Mouse (Mus musculus) neural tube, embryonic 12.5 days (tissue): ENCODE results near the gene Nrcam. TPM values are rescaled to one million over a fixed set of nuclear protein-coding genes. Genes with fewer than 3 reads are reported as not detected.
A peak's percentile ranks its signal among the peaks of the same experiment; 100 is the strongest.

Source experiments
- ATAC-seq: fragments of 200-750 bp; cut with Nextera tagmentation; 2 replicates; pipeline ENCODE4 v1.8.0; 2017; ENCODE audit warnings: low read depth, mild to moderate bottlenecking, moderate TSS enrichment, moderate library complexity; ENCODE audit not compliant: low FRiP score
- H3K27ac ChIP-seq: fragments of 300-500 bp; sonication (generic); 2 replicates; pipeline ENCODE4 v1.5.1; 2016
- H3K27me3 ChIP-seq: fragments of 300-500 bp; sonication (generic); replicated peaks from 2 replicates; pipeline ENCODE4 v1.6.1; 2016; ENCODE audit warnings: mild to moderate bottlenecking
- H3K36me3 ChIP-seq: fragments of 300-500 bp; sonication (generic); 2 replicates; pipeline ENCODE4 v1.6.1; 2016; ENCODE audit warnings: mild to moderate bottlenecking
- H3K4me1 ChIP-seq: fragments of 300-500 bp; sonication (generic); 2 replicates; pipeline ENCODE4 v1.6.1; 2016
- H3K4me2 ChIP-seq: fragments of 300-500 bp; sonication (generic); replicated peaks from 2 replicates; pipeline ENCODE4 v1.6.1; 2016; ENCODE audit warnings: mild to moderate bottlenecking
- H3K4me3 ChIP-seq: fragments of 300-500 bp; sonication (generic); 2 replicates; pipeline ENCODE4 v1.5.1; 2016
- H3K9ac ChIP-seq: fragments of 300-500 bp; sonication (generic); 2 replicates; pipeline ENCODE4 v1.6.1; 2016; ENCODE audit warnings: mild to moderate bottlenecking
- H3K9me3 ChIP-seq: fragments of 300-500 bp; sonication (generic); 2 replicates; pipeline ENCODE4 v1.6.1; 2016; ENCODE audit warnings: mild to moderate bottlenecking
- WGBS: fragments of 180-500 bp; shearing (Covaris S2); methylation state at CpG from one replicate; pipeline ENCODE4 v1.1.7; 2016; 5-methylcytosine and 5-hydroxymethylcytosine counted together
- polyA plus RNA-seq: library from polyadenylated mRNA; unstranded; fragments of >200 nt; fragmentation: Nextera tagmentation; extraction: Ambion mirVana; gene quantifications from 2 replicates; pipeline ENCODE4 v1.2.1, GENCODE M21; 2016

Gene Nrcam
- polyA plus RNA-seq, 1 experiment from 2014 or later: 117 TPM

DNA sequence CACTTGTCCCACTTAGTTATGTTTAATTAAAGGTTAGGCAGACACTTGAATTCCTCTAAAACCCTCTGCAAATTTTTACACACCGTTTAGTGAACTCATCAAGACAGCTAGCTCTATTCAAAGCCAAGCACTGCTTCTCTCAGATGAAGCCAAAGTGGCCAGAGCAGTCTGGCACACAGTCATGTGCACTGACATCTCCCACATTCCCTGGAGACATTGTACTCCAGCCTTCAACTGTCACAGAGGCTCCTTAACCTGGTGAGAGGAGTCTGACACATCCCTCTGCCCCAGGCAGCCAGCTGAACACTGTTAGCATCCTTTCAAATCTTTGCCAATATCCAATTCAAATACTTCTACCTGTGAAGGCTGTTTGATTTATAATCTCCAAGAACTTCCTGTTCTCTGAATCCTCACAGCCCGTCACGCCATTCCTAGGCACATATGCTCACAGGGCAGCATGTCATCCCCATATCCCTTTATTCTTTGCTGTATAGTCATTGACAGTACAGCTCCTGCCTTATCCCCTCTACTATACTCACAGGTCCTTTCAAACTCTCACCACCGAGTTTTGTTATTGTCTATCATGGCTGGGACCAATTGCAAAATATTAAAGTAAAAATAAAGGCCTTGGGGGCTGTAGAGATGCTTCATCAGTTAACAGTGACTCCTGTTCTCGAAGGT, 173.3 kb downstream of the Nrcam start:
- H3K4me2 ChIP-seq: no peak overlapping the region
- 72% methylated on average over 5 of the region's 5 CpGs for WGBS
- no peak for ATAC-seq

DNA sequence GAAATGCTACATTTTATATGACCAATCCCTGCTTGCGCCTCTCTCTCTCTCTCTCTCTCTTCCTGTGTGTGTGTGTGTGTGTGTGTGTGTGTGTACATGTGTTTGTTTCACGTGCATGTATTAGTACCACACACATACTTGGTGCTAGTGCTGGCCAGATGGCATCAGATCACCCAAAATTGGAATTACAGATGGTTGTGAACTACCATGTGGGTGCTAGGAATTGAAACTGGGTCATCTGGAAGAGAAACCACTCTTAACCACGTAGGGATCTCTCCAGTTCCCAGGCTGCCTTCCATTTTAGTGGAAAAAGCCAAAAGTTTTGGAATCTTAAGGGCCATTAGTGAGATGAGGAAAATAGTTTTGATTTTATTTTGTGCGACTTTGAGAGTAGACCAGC, 175.1 kb downstream of the Nrcam start:
- WGBS: 89% methylated on average over 4 of the region's 4 CpGs
- Histone ChIP-seq H3K36me3 (no peaks in the 10 kb centered on the region), H3K27ac (no peak overlapping the region), H3K4me2 (no peak overlapping the region), H3K9me3 (no peaks in the 10 kb centered on the region), H3K4me1 (peaks cover 6% of the 10 kb centered on the region), H3K27me3 (no peaks in the 10 kb centered on the region), H3K9ac (no peak overlapping the region), H3K4me3 (no peak overlapping the region)
- ATAC-seq: no peak

More for the DNA sequence above, 173.3 kb downstream of the Nrcam start:
- Histone ChIP-seq H3K27ac (no peak overlapping the region), H3K9ac (no peak overlapping the region), H3K27me3 (no peaks in the 10 kb centered on the region), H3K4me3 (no peak overlapping the region), H3K36me3 (no peaks in the 10 kb centered on the region), H3K4me1 (peaks cover 9% of the 10 kb centered on the region), H3K9me3 (no peaks in the 10 kb centered on the region)

DNA sequence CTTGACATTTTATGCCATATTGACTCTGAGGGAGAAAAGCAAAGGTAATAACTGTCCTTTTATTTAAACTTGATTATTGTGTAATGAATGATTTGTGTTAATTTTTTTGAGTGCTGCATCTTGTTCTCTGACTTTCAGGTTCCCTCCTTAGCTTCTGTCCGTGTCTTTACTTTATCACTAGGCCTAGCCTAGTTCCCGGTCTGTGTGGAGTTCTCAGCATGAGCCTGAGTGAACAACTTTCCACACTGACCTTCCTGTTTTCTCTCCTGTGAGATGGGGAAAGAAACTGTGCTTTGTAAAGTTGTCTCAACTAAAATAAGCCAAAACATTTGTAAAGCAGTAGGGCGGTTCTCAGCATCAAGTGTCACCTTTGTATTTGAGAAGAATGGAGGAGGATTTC, 179.9 kb downstream of the Nrcam start:
- H3K36me3 ChIP-seq: no peaks in the 10 kb centered on the region
- no peak overlapping the region for H3K4me3 ChIP-seq
- no peak overlapping the region for H3K9ac ChIP-seq
- H3K27me3 ChIP-seq: no peaks in the 10 kb centered on the region
- H3K4me2 ChIP-seq: no peak overlapping the region
- H3K4me1 ChIP-seq: no peaks in the 10 kb centered on the region
- no peak for ATAC-seq
- WGBS: 76% methylated on average over 3 of the region's 3 CpGs
- H3K9me3 ChIP-seq: no peaks in the 10 kb centered on the region
- H3K27ac ChIP-seq: no peak overlapping the region

DNA sequence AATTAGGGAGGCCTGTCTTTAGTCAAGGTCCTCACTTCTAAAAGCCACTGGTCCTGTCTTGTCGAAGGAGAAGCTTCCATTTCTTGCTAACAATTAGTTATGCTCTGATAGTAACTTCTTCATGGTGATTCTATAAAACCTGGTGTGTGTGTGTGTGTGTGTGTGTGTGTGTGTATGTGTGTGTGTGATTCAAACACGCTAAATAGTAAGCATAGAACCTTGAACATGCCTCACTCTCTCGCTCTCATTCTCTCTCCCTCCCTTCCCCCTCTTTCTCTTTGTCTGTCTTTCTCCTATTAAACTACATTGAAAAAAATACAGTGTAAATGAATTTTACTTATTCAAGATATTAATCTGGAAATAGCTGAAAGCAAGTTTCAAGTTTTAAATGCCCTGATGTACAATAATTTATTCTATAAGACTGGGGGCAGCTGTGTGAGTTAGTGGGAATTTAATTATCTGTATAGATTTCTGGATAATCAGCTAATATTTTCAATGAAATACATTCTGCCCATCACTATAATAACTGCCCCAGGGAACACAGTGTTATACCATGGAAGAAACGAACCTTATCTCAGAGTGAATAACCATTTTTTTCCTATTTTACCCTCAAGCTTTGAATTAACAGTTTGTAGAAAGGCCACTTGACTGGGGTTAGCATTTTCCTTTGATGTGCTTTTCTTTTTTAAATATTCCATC, 180.9 kb downstream of the Nrcam start:
- no peaks in the 10 kb centered on the region for H3K9me3 ChIP-seq
- no peaks in the 10 kb centered on the region for H3K36me3 ChIP-seq
- no peak overlapping the region for H3K4me3 ChIP-seq
- H3K27me3 ChIP-seq: no peaks in the 10 kb centered on the region
- 53% methylated on average over 4 of the region's 4 CpGs for WGBS
- no peak overlapping the region for H3K4me2 ChIP-seq
- no peak overlapping the region for H3K9ac ChIP-seq
- ATAC-seq: no peak
- H3K27ac ChIP-seq: no peak overlapping the region
- H3K4me1 ChIP-seq: no peaks in the 10 kb centered on the region

DNA sequence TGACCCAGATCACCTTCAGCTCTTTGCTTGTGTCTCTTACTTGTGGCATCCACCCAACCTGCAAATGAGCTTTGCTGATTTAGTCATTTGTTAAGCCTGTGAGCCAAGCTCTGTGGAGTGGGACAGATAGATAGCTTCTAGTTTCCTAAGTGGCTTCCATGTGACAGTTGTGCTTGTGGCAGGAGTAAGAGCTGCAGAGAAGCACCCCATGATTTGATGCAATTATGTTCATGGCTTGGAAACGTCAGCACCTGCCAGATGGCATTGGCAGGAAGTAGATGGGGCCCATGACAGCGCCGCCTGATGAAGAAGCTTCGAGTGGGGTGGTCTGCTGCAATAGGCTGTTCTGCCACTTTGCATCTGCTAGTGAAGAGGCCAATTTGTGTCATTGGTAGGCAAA, 186.4 kb downstream of the Nrcam start:
- H3K4me2 ChIP-seq: no peak overlapping the region
- no peak overlapping the region for H3K4me3 ChIP-seq
- 72% methylated on average over 4 of the region's 4 CpGs for WGBS
- H3K9ac ChIP-seq: no peak overlapping the region
- H3K36me3 ChIP-seq: no peaks in the 10 kb centered on the region
- no peaks in the 10 kb centered on the region; the same call in 1 of the 2 replicates for H3K4me1 ChIP-seq
- H3K27me3 ChIP-seq: no peaks in the 10 kb centered on the region
- no peaks in the 10 kb centered on the region for H3K9me3 ChIP-seq
- no peak for ATAC-seq
- H3K27ac ChIP-seq: no peak overlapping the region

DNA sequence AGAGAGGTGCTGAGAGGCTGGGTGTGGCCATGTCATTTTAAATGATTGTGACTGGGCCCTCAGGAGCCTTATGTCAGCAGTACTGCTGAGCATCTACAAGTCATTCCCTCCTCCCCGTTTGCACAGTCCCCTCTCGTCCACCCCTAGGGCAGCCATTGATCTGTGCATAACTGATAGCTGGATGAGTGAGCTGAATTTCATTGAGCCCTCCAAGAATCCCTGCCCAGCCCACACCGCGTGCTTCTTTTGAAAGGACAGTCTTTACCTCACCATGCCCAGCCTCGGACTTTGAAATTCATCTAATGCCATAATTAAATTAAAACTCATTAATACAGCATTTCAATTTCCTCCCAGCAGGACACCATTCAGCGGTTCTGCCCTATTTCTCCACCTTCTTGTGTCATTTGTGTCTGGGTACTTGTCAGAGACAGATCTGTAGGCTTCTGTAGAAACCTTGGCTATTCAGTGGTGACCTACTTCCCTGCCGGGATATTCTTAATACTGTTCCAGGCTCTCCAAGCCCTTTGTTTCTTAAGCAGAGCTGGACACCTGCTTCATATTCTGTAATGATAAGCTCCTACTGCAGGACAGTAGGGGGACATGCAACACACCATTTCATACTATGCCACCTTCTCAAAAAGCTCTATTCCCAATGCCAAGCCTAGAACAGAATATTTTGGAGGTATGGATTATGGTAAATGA, 190.9 kb downstream of the Nrcam start:
- Histone ChIP-seq H3K27me3 (no peaks in the 10 kb centered on the region), H3K9ac (no peak overlapping the region), H3K4me1 (no peaks in the 10 kb centered on the region; the same call in 1 of the 2 replicates), H3K27ac (no peak overlapping the region), H3K36me3 (no peaks in the 10 kb centered on the region), H3K4me2 (no peak overlapping the region), H3K9me3 (no peaks in the 10 kb centered on the region), H3K4me3 (no peak overlapping the region)
- WGBS: 39% methylated on average over 7 of the region's 7 CpGs
- 0 out of 2 replicates have a peak, but pooled peaks have one; percentile 53 for ATAC-seq

DNA sequence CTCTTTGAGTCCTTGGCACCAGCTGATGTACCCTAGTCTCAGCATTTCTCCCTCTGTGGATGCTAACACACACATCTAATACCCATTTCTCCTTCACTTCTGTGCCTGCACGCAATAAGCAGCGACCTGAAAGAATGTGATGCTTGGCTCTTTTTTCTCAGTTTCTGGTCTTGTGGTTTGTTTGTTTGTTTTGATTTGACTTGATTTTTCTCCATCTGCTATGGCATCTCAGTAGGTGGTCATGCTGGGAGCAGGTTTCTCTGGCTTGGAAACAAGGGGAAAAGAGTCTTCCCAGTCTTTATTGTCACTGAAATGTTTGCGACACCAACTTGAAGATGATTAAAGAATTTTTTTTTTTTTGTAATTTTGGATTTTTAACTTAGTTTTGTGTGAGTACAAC, 192.8 kb downstream of the Nrcam start:
- no peak for ATAC-seq
- no peak overlapping the region for H3K9ac ChIP-seq
- 91% methylated on average over 3 of the region's 3 CpGs for WGBS
- no peak overlapping the region for H3K4me2 ChIP-seq
- H3K4me1 ChIP-seq: no peaks in the 10 kb centered on the region; the same call in 1 of the 2 replicates
- no peaks in the 10 kb centered on the region for H3K9me3 ChIP-seq
- H3K4me3 ChIP-seq: no peak overlapping the region
- no peaks in the 10 kb centered on the region for H3K27me3 ChIP-seq
- H3K36me3 ChIP-seq: no peaks in the 10 kb centered on the region
- no peak overlapping the region for H3K27ac ChIP-seq

DNA sequence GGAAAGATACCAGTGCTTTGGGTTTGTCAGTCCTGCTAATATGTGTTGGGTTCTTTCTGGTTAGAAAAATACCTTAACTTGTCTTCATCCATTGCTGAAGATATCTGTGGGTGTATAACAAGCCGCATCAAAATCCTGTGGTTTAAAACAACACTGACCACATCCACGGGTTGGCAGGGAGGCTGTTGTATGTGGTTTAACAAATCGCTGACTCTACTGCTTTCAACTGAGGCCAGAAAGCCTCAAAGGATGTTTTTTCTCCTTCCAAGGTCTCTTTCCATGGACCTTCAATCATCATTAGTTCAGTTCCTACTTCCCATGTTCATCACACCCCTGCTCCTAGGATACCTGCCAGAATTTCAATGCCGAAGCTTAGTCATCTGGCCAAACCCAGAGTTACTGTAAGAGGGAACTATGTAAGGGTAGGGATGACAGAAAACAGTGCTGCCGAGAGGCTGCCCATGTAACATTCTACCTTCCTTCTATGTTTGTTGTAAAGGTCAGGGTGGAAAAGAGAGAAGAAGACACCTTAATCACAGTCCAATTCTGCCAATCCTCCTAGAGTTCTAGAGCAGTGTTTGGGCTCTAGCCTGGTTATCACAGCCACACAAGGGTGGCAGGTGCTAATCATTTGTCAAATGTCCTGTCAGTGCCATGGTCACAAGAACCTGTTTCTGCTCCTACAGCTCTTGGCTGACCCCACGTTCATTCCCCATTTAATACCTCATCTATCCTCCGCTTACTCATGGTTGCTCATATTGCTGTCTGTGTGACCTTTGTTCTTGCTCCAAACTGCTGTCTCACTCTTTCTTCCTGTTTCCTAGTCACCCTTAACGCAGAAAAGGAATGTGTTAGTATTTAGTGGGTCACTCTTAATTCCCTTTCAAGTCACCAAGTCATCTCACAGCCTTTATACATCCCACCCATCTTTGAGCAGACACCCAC, 196.2 kb downstream of the Nrcam start:
- no peak for ATAC-seq
- no peaks in the 10 kb centered on the region for H3K4me1 ChIP-seq
- no peaks in the 10 kb centered on the region for H3K36me3 ChIP-seq
- H3K9ac ChIP-seq: no peak overlapping the region
- H3K27ac ChIP-seq: no peak overlapping the region
- H3K4me3 ChIP-seq: no peak overlapping the region
- no peak overlapping the region for H3K4me2 ChIP-seq
- H3K27me3 ChIP-seq: no peaks in the 10 kb centered on the region
- no peaks in the 10 kb centered on the region for H3K9me3 ChIP-seq
- WGBS: 83% methylated on average over 8 of the region's 8 CpGs

DNA sequence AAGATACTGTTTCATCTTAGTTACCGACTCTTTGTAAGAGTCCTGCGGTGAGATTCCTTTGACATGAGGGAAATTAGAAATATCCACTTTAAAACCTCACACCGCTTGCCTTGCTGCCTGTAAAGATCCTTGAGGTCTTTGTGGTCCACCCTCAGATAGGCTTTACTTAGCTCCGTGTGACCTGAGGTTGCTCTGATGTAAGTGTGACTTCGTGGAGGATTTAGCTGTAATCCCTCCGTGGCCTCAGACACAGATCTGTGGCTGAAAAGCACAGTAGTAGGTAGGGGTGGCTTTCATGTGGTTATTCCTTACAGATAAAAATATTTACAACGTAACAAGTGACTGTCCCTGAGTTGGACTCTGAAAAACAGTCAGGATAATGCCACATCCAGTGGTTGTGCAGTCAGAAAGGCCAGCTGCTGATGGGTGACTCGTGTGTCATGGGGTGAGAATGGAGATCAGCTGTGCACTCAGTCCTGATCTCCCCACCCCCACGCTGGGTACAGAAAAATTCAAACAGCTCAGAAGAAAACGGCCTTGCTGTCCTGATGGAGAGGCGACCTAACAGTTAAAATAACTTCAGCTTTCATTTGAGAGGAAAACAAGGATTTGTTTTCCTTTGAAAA, 199.8 kb downstream of the Nrcam start:
- Histone ChIP-seq H3K4me3 (no peak overlapping the region), H3K9me3 (no peaks in the 10 kb centered on the region), H3K4me2 (no peak overlapping the region), H3K27me3 (no peaks in the 10 kb centered on the region), H3K36me3 (no peaks in the 10 kb centered on the region), H3K4me1 (no peaks in the 10 kb centered on the region), H3K9ac (no peak overlapping the region), H3K27ac (no peak overlapping the region)
- no peak for ATAC-seq
- 55% methylated on average over 11 of the region's 11 CpGs for WGBS

DNA sequence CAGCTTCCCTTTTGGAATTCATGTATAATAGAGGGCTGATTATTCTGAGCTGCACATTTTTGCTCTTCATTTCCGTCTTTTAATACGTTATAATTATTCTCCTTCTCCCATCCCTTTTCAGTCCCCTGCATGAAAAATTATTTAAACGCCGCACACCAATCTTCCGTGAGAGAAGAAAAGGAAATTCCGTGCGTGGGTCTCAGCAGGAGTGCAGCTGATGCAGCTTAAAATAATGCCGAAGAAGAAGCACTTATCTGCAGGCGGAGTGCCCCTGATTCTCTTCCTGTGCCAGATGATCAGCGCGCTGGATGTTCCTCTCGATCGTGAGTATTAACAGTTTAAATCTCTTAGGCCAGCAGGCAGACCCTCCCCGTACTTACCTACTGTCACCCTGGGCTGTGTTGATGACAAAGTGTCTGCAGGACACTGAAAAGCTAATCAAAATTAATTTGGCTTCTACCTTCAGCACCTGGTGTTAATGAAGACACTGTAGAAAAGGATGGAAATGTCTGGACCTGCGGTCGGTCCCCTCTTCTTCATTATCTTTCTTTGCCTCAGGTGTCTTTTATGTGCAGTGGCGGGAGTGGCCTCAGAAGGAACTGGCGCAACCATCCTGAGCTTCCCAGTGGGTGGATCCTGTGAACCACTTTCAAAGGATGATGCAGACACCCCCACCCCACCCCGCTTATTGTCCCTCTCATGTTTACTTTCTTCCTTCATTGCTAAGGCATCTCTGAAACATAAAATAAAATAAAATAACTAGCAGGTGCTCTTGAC, 203.8 kb downstream of the Nrcam start:
- 0 out of 2 replicates have a peak, but pooled peaks have one; percentile 30 for ATAC-seq
- Histone ChIP-seq H3K4me3 (no peak overlapping the region), H3K9me3 (no peaks in the 10 kb centered on the region), H3K27ac (no peak overlapping the region), H3K4me2 (no peak overlapping the region), H3K27me3 (no peaks in the 10 kb centered on the region), H3K36me3 (no peaks in the 10 kb centered on the region), H3K9ac (no peak overlapping the region), H3K4me1 (no peaks in the 10 kb centered on the region)
- 67% methylated on average over 19 of the region's 19 CpGs for WGBS

DNA sequence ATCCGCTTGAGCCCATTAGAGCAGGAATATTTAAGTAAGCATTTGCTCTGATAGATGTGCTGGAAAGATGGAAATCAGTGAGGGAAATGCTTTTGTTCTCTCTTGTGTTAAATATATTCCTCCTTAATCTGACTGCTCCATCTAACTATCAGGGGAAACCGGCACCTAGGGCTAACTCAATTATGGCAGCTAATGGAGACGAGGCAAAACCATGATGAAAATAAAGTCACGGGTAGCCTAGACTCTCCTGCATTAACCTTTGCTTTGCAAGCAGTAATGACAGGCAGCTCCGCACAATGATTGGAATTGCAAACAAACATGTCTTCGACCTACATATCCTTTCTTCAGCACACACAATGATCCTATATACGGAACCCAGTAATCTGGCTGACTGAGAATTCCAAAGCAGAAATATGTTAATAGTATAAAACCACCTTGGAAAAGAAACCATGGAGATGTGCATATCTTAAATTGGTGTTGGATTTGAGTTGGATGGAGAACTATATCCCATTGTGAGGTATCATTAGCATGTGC, 205.5 kb downstream of the Nrcam start:
- no peaks in the 10 kb centered on the region for H3K4me1 ChIP-seq
- no peaks in the 10 kb centered on the region for H3K36me3 ChIP-seq
- 74% methylated on average over 7 of the region's 7 CpGs for WGBS
- no peak overlapping the region for H3K9ac ChIP-seq
- no peaks in the 10 kb centered on the region for H3K9me3 ChIP-seq
- no peak for ATAC-seq
- no peak overlapping the region for H3K4me3 ChIP-seq
- no peak overlapping the region for H3K4me2 ChIP-seq
- no peaks in the 10 kb centered on the region for H3K27me3 ChIP-seq
- no peak overlapping the region for H3K27ac ChIP-seq
